Mouse (Mus musculus): Measurements from ENCODE around the gene Actg2. TPM values are rescaled to one million over a fixed set of nuclear protein-coding genes. Genes with fewer than 3 reads are reported as not detected.

Actg2 gene
- total and polyA plus RNA-seq, 3 experiments: 0.07 to 0.27 TPM; not detected in 1

- TF ChIP-seq KAT2A (conservative IDR thresholded peaks at IDR 0.05; ENCODE audit: low read depth, low read length) (peak; percentile 64), ZC3H11A (IDR thresholded peaks at IDR 0.05; ENCODE audit: low read depth, low read length) (no peak), MAX (IDR thresholded peaks at IDR 0.05; ENCODE audit: low read length) (peak; percentile 78), E2F4 (IDR thresholded peaks at IDR 0.05; ENCODE audit: borderline replicate concordance, low read depth, low read length) (no peak), SMC3 (IDR thresholded peaks at IDR 0.05; ENCODE audit: low read depth, low read length) (no peak), ETS1 (IDR thresholded peaks at IDR 0.05; ENCODE audit: low read depth, low read length) (peak; percentile 73), POLR2AphosphoS2 (IDR thresholded peaks at IDR 0.05; ENCODE audit: low read length) (peak; percentile 90), USF2 (IDR thresholded peaks at IDR 0.05; ENCODE audit: borderline replicate concordance in 1 of 2, insufficient read depth in 1 of 2, low read depth in 1 of 2, low read length in 2 of 2) (no peak), MYB (IDR thresholded peaks at IDR 0.05; ENCODE audit: low read depth, low read length) (no peak), ZMIZ1 (IDR thresholded peaks at IDR 0.05; ENCODE audit: low read depth, low read length) (peak; percentile 94)
Observed at GRCm38 (mm10) chr6:83506258-83507167, 29.6 kb downstream of the Actg2 start, which contains the start of gene Dguok (continued).

DNA sequence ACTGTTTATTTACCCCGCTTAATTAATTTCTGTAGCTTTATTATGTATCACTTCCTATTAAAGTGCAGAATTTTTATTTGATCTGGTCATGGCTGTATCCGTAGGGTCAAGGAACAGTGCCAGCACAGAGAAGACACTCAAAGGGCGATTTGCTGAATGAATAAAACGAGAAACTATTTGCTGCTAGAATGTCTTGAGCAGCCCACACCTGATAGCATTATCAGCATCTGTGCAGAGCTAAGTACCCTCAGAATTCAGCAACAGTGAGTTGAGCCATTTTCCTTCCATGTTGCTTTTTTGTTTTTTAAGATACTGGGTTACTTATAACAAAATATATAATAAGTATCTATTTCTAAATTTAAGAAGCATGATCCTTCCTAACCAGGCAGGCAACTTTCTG lies 30.5 kb downstream of the Actg2 start:
- no peaks in the 10 kb centered on the region for H3K27me3 ChIP-seq (ENCODE audit: control insufficient read depth in 1 of 2, insufficient read depth in 2 of 2, low read length in 2 of 2)
- peak; percentile 55 for DNase-seq (ENCODE audit: low read depth, low spot score)
- H3K9me3 ChIP-seq (replicated peaks; ENCODE audit: insufficient read depth, low read length): no peaks in the 10 kb centered on the region
- peaks cover 5 to 12% of the 10 kb centered on the region in 2 experiments for H3K4me1 ChIP-seq (ENCODE audit: control insufficient read depth in 1 of 2, insufficient read depth in 2 of 2, low read length in 2 of 2)
- H3K9ac ChIP-seq (ENCODE audit: control insufficient read depth, low read depth, low read length, poor library complexity, severe bottlenecking): peak overlapping the region; percentile 72
- H3K79me2 ChIP-seq (ENCODE audit: control insufficient read depth, insufficient read depth, low read length, poor library complexity): no peaks in the 10 kb centered on the region; the same call in none of the 2 replicates
- H3K4me3 ChIP-seq (ENCODE audit: control insufficient read depth in 1 of 2, insufficient read depth in 1 of 2, low read depth in 2 of 2, low read length in 2 of 2): peak overlapping the region; percentile 63
- H3K36me3 ChIP-seq (ENCODE audit: control insufficient read depth in 1 of 2, insufficient read depth in 2 of 2, low read length in 2 of 2): peaks cover 0 to 11% of the 10 kb centered on the region in 2 experiments; a peak in 2 of 4 replicates
- H3K27ac ChIP-seq (ENCODE audit: control insufficient read depth, low read depth, low read length): peak overlapping the region; percentile 87
- no peak for TF ChIP-seq NELFE (IDR thresholded peaks at IDR 0.05; ENCODE audit: low read depth, low read length)
- TF ChIP-seq NRF1 (IDR thresholded peaks at IDR 0.05; ENCODE audit: insufficient read depth, low read depth, low read length, poor library complexity, severe bottlenecking): no peak
- TF ChIP-seq CHD1 (IDR thresholded peaks at IDR 0.05; ENCODE audit: low read depth, low read length): no peak
- no peak for TF ChIP-seq ZC3H11A (IDR thresholded peaks at IDR 0.05; ENCODE audit: low read depth, low read length)
- no peak for TF ChIP-seq MYB (IDR thresholded peaks at IDR 0.05; ENCODE audit: low read depth, low read length)
- peak; percentile 25; the same call in 1 of the 2 replicates for TF ChIP-seq MXI1 (IDR thresholded peaks at IDR 0.05; ENCODE audit: low read depth, low read length)
- no peak for TF ChIP-seq JUND (IDR thresholded peaks at IDR 0.05; ENCODE audit: low read depth, low read length)
- peak; percentile 55 to 77 for TF ChIP-seq EP300 (IDR thresholded peaks at IDR 0.05; ENCODE audit: low read depth in 1 of 2, low read length in 2 of 2)
- no peak for TF ChIP-seq USF1 (IDR thresholded peaks at IDR 0.05; ENCODE audit: low read depth, low read length)
- peak; percentile 48; the same call in 1 of the 2 replicates for TF ChIP-seq ETS1 (IDR thresholded peaks at IDR 0.05; ENCODE audit: low read depth, low read length)
- TF ChIP-seq GABPA (IDR thresholded peaks at IDR 0.05; ENCODE audit: low read depth, low read length): no peak
- TF ChIP-seq HCFC1 (IDR thresholded peaks at IDR 0.05; ENCODE audit: low read depth, low read length): no peak
- no peak for TF ChIP-seq MYC (IDR thresholded peaks at IDR 0.05; ENCODE audit: low read depth, low read length)
- TF ChIP-seq UBTF (IDR thresholded peaks at IDR 0.05; ENCODE audit: borderline replicate concordance, insufficient read depth, low read depth, low read length): no peak
- peak; percentile 58; the same call in 1 of the 2 replicates for TF ChIP-seq TCF12 (IDR thresholded peaks at IDR 0.05; ENCODE audit: low read depth, low read length)
- TF ChIP-seq POLR2AphosphoS2 (IDR thresholded peaks at IDR 0.05; ENCODE audit: low read length): no peak
- TF ChIP-seq TBP (IDR thresholded peaks at IDR 0.05; ENCODE audit: low read depth, low read length): no peak
- TF ChIP-seq BHLHE40 (IDR thresholded peaks at IDR 0.05; ENCODE audit: borderline replicate concordance, low read depth, low read length): no peak
- TF ChIP-seq POLR2A (IDR thresholded peaks at IDR 0.05; ENCODE audit: control insufficient read depth in 1 of 2, insufficient read depth in 1 of 2, low read depth in 1 of 2, low read length in 2 of 2, poor library complexity in 1 of 2): no peak
- no peak for TF ChIP-seq KAT2A (conservative IDR thresholded peaks at IDR 0.05; ENCODE audit: low read depth, low read length)
- no peak for TF ChIP-seq MEF2A (IDR thresholded peaks at IDR 0.05; ENCODE audit: extremely low read depth, insufficient replicate concordance, low read depth, low read length, poor library complexity, severe bottlenecking)
- no peak for TF ChIP-seq E2F4 (IDR thresholded peaks at IDR 0.05; ENCODE audit: borderline replicate concordance, low read depth, low read length)
- TF ChIP-seq CHD2 (IDR thresholded peaks at IDR 0.05; ENCODE audit: low read length): no peak
- no peak for TF ChIP-seq ZNF384 (IDR thresholded peaks at IDR 0.05; ENCODE audit: low read depth, low read length)
- no peak for TF ChIP-seq RCOR1 (IDR thresholded peaks at IDR 0.05; ENCODE audit: low read depth, low read length)
- no peak for TF ChIP-seq RAD21 (IDR thresholded peaks at IDR 0.05; ENCODE audit: low read depth, low read length)
- no peak for TF ChIP-seq MAX (IDR thresholded peaks at IDR 0.05; ENCODE audit: low read length)
- TF ChIP-seq MAFK (IDR thresholded peaks at IDR 0.05; ENCODE audit: borderline replicate concordance, low read depth, low read length): no peak

All from MEL (cell line).